Comparison of ENCODE assay signal across 12 mouse cellular contexts in the genomic region with DNA sequence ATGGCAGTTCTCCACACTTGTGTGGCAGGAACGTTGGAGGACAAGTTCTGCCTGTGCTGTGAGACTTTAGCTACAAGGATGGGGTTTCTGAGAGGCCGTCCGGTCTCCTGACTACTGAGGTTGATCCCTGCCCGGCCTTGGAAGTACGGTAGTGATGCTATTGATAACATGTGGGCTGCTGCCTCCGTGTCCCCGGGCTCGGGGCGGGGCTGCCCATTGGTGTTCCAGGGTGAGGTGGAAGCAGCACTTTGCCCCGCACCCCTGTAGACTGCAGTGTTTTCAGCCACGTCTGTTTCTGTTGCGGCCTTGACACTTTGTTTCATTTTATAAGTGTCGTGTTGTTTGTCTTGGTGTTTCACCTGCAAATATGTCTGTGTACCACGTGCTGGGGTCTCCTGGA. TPM values are rescaled to one million over a fixed set of nuclear protein-coding genes. Genes with fewer than 3 reads are reported as not detected.
DNase-seq lines count a peak whose midpoint lies in the region; ATAC-seq and TF ChIP-seq lines count a peak whose summit lies in the region.
"Had no signal": no experiment of that assay in that cellular context is flagged by ENCODE, and none has a peak within 500 bp of the region (broad histone marks: within the 10 kb centered on the region; RNA-seq: fewer than 3 reads in every experiment).

No protein-coding gene starts in this region.

- no peak overlapping the region for H3K9ac ChIP-seq in embryonic facial prominence, embryonic 12.5 days
- no peak overlapping the region for H3K9ac ChIP-seq in embryonic facial prominence, embryonic 13.5 days
- H3K9ac ChIP-seq: hindbrain, embryonic 15.5 days had no signal

- 72% methylated on average over 14 of the region's 14 CpGs for WGBS in embryonic facial prominence, embryonic 12.5 days
- WGBS in embryonic facial prominence, embryonic 10.5 days: 85% methylated on average over 14 of the region's 14 CpGs
- WGBS in embryonic facial prominence, embryonic 13.5 days: 74% methylated on average over 14 of the region's 14 CpGs
- 19% methylated on average over 14 of the region's 14 CpGs for WGBS in small intestine, adult 2 months

- H3K4me2 ChIP-seq in embryonic facial prominence, embryonic 12.5 days (replicated peaks): no peak overlapping the region
- no peak overlapping the region for H3K4me2 ChIP-seq in embryonic facial prominence, embryonic 13.5 days
- H3K4me2 ChIP-seq: hindbrain, embryonic 15.5 days had no signal

- no peaks in the 10 kb centered on the region for H3K9me3 ChIP-seq in embryonic facial prominence, embryonic 12.5 days
- no peaks in the 10 kb centered on the region for H3K9me3 ChIP-seq in embryonic facial prominence, embryonic 10.5 days
- no peaks in the 10 kb centered on the region for H3K9me3 ChIP-seq in embryonic facial prominence, embryonic 13.5 days
- H3K9me3 ChIP-seq: hindbrain, embryonic 15.5 days had no signal

- TF ChIP-seq CTCF in left cerebral cortex, adult 2 months (IDR thresholded peaks at IDR 0.05): no peak
- no peak for TF ChIP-seq CTCF in small intestine, adult 2 months (IDR thresholded peaks at IDR 0.05; ENCODE audit: extremely low read depth, insufficient read length, insufficient replicate concordance, low read depth, low read length)

- no peak for DNase-seq in embryonic facial prominence, embryonic 10.5 days (ENCODE audit: low spot score)
- DNase-seq in left cerebral cortex, adult 2 months (ENCODE audit: extremely low spot score in 1 of 2, low spot score in 2 of 2): no peak
- DNase-seq in left cerebral cortex, postnatal 4 days: no peak
- no peak for DNase-seq in Muller cell, postnatal 12 days (ENCODE audit: inconsistent ontology term)
- DNase-seq: kidney, postnatal 4 days; right cerebral cortex, postnatal 4 days had no signal

- ATAC-seq in embryonic facial prominence, embryonic 12.5 days (ENCODE audit: insufficient number of reproducible peaks, insufficient read depth, low FRiP score, low TSS enrichment): no peak
- no peak for ATAC-seq in embryonic facial prominence, embryonic 13.5 days (ENCODE audit: insufficient number of reproducible peaks, insufficient read depth, low FRiP score, low TSS enrichment, low read depth)
- ATAC-seq in monocyte, adult 5-6 weeks (replicated peaks; ENCODE audit: insufficient number of reproducible peaks, low FRiP score, low TSS enrichment, poor library complexity, severe bottlenecking): no peak
- ATAC-seq: Patski had no signal

- H3K4me3 ChIP-seq in embryonic facial prominence, embryonic 12.5 days: no peak overlapping the region
- H3K4me3 ChIP-seq in embryonic facial prominence, embryonic 10.5 days: no peak overlapping the region
- no peak overlapping the region for H3K4me3 ChIP-seq in left cerebral cortex, adult 2 months
- H3K4me3 ChIP-seq in embryonic facial prominence, embryonic 13.5 days: no peak overlapping the region
- peak overlapping the region; percentile 10; the same call in 1 of the 2 replicates for H3K4me3 ChIP-seq in small intestine, adult 2 months (ENCODE audit: low read depth, low read length)
- H3K4me3 ChIP-seq: hindbrain, embryonic 15.5 days had no signal

- H3K27me3 ChIP-seq in embryonic facial prominence, embryonic 12.5 days: no peaks in the 10 kb centered on the region
- no peaks in the 10 kb centered on the region for H3K27me3 ChIP-seq in embryonic facial prominence, embryonic 10.5 days (replicated peaks; ENCODE audit: low read depth, poor library complexity, severe bottlenecking)
- H3K27me3 ChIP-seq in embryonic facial prominence, embryonic 13.5 days: no peaks in the 10 kb centered on the region
- H3K27me3 ChIP-seq in small intestine, adult 2 months (ENCODE audit: control insufficient read depth, insufficient read depth, low read length): no peaks in the 10 kb centered on the region
- H3K27me3 ChIP-seq: hindbrain, embryonic 15.5 days; Patski had no signal

- TF ChIP-seq POLR2A in small intestine, adult 2 months (IDR thresholded peaks at IDR 0.05; ENCODE audit: low read depth, low read length): peak; percentile 13; the same call in 1 of the 2 replicates

- intact Hi-C loops in left cerebral cortex, adult 2 months (cut with DNase I): loop anchor here (5.0 kb wide), 2 partner anchors 35 to 55 kb away; no protein-coding TSS in a partner anchor
- intact Hi-C loops in left cerebral cortex, postnatal 4 days (cut with DNase I): loop anchor here (10.0 kb wide), 1 partner anchor 62 kb away; no protein-coding TSS in a partner anchor

- H3K27ac ChIP-seq in embryonic facial prominence, embryonic 12.5 days: peak overlapping the region; percentile 50; the same call in 1 of the 2 replicates
- no peak overlapping the region for H3K27ac ChIP-seq in embryonic facial prominence, embryonic 10.5 days (replicated peaks)
- peak overlapping the region; percentile 2; the same call in 1 of the 2 replicates for H3K27ac ChIP-seq in left cerebral cortex, adult 2 months
- H3K27ac ChIP-seq in embryonic facial prominence, embryonic 13.5 days: 0 out of 2 replicates have a peak overlapping the region, but pooled peaks have one; percentile 3
- H3K27ac ChIP-seq in small intestine, adult 2 months (ENCODE audit: insufficient read depth, low read depth, low read length): peak overlapping the region; percentile 96
- H3K27ac ChIP-seq: hindbrain, embryonic 15.5 days had no signal

- peaks cover 23% of the 10 kb centered on the region for H3K4me1 ChIP-seq in embryonic facial prominence, embryonic 12.5 days
- peaks cover 27% of the 10 kb centered on the region for H3K4me1 ChIP-seq in embryonic facial prominence, embryonic 10.5 days
- H3K4me1 ChIP-seq in embryonic facial prominence, embryonic 13.5 days: peaks cover 35% of the 10 kb centered on the region
- H3K4me1 ChIP-seq in small intestine, adult 2 months (ENCODE audit: control insufficient read depth, insufficient read depth, insufficient read length, low read length): peaks cover 32% of the 10 kb centered on the region

- H3K36me3 ChIP-seq in embryonic facial prominence, embryonic 12.5 days: peaks cover 4% of the 10 kb centered on the region
- H3K36me3 ChIP-seq in embryonic facial prominence, embryonic 10.5 days (replicated peaks): peaks cover 30% of the 10 kb centered on the region
- peaks cover 22% of the 10 kb centered on the region for H3K36me3 ChIP-seq in embryonic facial prominence, embryonic 13.5 days
- H3K36me3 ChIP-seq in small intestine, adult 2 months (ENCODE audit: control insufficient read depth, insufficient read depth, low read length): peaks cover 12% of the 10 kb centered on the region

RNA-seq across cellular contexts. Expression of a gene that starts 21.9 kb away (rescaled TPM):
- polyA plus RNA-seq in embryonic facial prominence, embryonic 12.5 days (2016; fragmentation: Nextera tagmentation; extraction: Ambion mirVana): 55.6 and 61.0 TPM in 2 replicates
- 50.6 and 51.8 TPM in 2 replicates for polyA plus RNA-seq in embryonic facial prominence, embryonic 10.5 days (2016; fragmentation: Nextera tagmentation; extraction: Ambion mirVana)
- 100 to 1,000 TPM; 198 to 229 TPM for total RNA-seq in left cerebral cortex, adult 2 months (2021)
- 100 to 1,000 TPM; 127 to 130 TPM for total RNA-seq in left cerebral cortex, postnatal 4 days (2021)
- polyA plus RNA-seq in embryonic facial prominence, embryonic 13.5 days (2015; fragmentation: Nextera tagmentation; extraction: Ambion mirVana): 44.3 and 47.3 TPM in 2 replicates
- polyA plus RNA-seq in small intestine, adult 2 months (2012; rRNA removed): 32.6 and 49.2 TPM in 2 replicates
- total RNA-seq in monocyte, adult 5-6 weeks (2017): 65.4 to 73.2 TPM (median 72.7 TPM) in 3 replicates
